Mouse (Mus musculus) left cerebral cortex, postnatal 14 days (tissue): ENCODE results near the gene Nptxr. TPM values are rescaled to one million over a fixed set of nuclear protein-coding genes. Genes with fewer than 3 reads are reported as not detected.

Experiments used
- DNase-seq, 2 experiments: peaks; one replicate each; pipeline ENCODE4 v3.0.0; 2021 to 2022; ENCODE audit warnings: low spot score in 2 of 2, mixed read lengths in 1 of 2
- intact Hi-C: fragments of 180-260 bp; cut with DNase I; formaldehyde crosslinking; loops from one replicate; pipeline ENCODE4 v1.15.1; 2025
- total RNA-seq, 2 experiments: library from RNA; stranded (reverse); gene quantifications; 2 replicates each; pipeline ENCODE4 v1.2.3; 2021

Gene Nptxr
- total RNA-seq, 2 experiments from 2014 or later, result 693 to 768 TPM

DNA sequence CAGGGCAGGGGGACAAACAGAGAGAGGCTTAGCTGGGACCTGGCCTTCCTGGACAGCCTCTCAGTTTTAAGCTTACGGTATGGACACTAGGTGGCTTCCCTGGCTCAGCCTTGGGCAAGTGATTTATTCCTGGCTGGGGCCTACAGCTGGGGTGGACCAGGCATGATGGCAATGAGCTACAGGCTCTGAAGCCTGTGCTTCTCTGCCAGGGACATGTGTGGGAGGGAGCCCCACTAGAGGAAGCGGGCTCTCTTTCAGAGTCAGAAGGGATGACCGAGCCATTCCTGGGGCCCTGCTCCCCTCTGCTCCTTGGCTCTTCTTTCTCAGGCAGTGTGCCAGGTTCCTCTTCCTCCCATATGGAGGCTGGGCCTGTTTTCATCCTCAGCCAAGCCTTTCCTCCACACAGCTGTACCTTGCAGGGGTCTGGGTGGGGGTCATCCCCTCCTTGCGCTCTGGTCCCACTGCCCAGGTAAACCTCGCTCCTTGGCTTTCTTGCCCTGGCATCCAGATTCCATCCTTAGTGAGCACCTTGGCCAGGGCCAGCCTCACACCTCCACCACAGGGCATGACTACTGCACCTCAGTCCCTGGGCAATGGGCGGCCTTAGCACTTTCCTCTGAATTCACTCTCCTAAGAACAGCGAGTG is 40.8 kb downstream of the Nptxr start:
- DNase-seq, result no peak
- intact Hi-C loops, result no loop called here

DNA sequence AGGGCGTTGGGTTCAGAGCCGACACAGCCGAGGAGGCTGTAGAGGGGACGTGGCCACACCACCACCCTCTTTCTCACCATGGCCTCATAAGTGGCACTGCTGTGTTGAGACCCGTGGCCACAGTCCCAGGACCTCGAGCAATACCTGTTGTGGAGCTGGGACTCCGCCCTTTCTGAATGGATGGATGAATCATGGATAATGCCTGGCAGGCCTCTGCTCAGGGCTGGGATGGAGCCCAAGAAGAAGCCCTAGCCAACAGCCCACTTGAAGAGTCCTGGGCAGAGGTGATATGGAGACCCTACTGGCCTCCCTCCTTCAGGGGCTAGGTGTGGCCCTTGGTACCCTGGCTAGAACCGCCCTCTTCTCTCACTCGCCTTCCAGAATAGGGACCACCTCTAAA is 41.6 kb downstream of the Nptxr start:
- no peak for DNase-seq
- intact Hi-C loops, result no loop called here

DNA sequence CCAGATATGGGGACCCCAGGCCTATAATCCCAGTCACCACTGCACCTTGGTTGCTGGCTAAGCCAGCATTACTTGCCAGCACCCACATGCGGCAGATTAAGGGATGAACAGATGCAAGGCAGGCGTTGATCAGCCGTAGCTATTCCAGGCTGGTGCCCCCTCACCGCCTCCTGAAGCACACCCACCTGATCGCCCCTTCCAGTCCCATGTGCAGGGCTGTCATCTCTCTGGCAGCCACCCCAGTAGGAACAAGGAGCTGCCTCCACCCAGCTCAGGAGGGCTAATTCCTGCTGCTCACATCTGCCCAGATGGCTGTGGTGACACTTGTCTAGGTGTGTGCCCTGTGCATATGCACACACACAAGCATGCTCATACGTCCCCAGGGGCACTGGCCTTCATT is 43.6 kb downstream of the Nptxr start:
- intact Hi-C loops, result no loop called here
- no peak for DNase-seq

DNA sequence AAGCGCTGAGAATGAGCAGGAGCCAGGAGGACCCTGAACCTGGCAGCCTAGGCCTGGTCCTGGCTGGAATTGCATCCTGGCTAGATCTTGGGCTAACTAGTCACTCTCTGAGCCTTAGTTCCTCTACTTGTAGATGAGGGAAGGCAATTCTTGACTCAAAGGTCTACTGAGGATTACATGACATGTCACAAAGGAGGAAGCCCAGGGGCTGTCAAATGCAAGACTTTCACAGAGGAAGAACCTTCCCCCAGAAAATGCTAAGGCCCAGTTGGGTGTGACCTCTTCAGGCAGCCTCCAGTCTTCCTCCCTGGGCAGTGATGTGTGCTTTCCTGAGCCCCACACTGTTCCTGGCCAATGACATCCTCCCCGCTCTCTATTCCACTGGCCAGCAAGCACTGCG is 47.4 kb downstream of the Nptxr start:
- intact Hi-C loops, result loop anchor here (5.0 to 10.0 kb wide), 3 partner anchors 45 to 320 kb away; partner anchors contain the start of gene Nptxr
- DNase-seq, result no peak

DNA sequence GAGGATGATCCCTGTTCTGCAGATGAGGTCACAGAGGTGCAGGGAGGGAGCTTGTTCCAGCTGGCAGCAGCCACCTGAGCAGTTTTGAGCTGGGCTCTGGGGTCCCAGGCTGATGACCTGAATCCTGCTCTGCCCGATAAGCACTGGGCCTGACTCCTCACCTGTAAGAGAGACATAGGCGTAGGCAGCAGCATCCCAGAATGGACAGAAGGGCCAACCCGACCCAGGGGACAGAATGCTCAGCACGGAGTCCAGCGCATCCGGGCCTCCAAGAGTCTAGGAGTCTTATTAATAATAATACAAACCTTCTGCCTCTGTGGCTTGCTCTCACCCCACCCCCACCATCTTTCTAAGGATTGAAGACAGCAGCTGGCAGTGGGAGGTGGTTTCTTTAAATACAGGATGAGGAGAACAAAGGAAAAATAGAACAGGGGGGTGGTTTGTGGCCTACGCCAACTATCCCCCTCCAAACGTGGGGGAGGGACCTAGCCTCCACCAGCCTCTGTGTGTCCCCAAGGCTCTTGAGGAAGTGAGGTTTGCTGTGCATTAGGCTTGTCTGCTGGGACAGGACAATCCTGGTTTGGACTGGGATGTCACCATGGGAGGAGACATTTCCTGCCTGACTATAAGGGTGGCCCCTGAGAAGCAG is 48.5 kb downstream of the Nptxr start:
- intact Hi-C loops, result loop anchor here (2.0 to 10.0 kb wide), 4 partner anchors 46 to 321 kb away; partner anchors contain the start of gene Nptxr
- DNase-seq, result peak; percentile 58 to 70

DNA sequence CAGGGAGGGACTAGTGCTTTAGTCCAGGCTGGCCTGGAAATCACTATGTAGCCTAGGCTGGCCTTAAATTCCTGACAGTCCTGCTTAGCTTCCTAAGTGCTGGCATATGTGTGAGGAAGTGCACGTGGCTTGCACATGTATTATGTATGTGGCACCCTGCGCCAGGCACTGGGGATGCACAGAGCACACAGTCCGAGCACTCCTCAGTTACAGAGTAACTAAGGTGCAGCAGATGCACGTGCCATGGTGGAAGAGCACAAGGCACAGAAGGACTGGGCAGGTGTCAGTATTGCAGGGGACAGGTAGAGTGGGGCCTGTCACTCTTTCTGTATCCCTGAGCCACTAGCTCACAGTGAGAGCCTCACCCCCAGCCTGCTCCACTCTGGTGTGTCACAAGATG is 49.4 kb downstream of the Nptxr start:
- DNase-seq, result no peak
- intact Hi-C loops, result loop anchor here (2.0 to 10.0 kb wide), 4 partner anchors 47 to 322 kb away; partner anchors contain the start of gene Nptxr

DNA sequence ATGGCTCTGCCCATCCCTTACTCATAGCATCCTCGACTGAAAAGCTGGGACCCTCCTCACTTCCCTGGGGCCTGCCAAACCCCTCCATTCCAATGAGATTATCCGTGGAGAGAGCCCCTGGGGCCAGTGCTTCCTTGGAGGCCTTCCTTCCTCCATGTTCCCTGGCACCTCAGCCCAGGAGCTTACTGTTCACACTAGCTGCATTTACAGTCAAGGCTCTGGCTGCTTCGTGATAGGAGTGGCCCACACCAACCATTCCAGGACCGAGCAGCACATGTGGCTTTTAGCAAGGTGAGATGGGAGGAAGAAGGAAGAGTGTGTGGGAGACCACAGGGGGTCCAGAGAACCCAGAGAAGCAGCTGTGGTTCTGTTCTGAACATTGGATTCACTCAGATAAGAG is 50.7 kb downstream of the Nptxr start:
- no peak for DNase-seq
- intact Hi-C loops, result loop anchor here (2.0 to 10.0 kb wide), 3 partner anchors 77 to 158 kb away; no protein-coding TSS in a partner anchor

DNA sequence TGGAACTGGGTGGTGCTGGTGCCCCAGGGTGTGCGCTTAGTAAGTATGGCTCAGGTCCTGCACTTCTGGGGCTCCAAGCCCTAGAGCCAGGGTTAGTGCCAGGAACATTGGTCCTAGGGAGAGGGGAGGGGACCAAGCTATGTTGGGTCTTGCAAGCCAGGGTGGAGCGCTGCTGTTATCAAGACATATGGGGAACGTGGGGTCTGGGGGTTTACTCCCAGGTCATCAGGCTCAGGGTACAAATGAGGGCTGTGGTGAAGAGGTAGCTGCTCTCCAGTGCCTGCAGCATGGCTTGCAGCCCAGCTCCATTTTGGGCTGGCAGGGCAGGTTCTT is 51.2 kb downstream of the Nptxr start:
- intact Hi-C loops, result loop anchor here (5.0 to 10.0 kb wide), 2 partner anchors 131 to 159 kb away; no protein-coding TSS in a partner anchor

DNA sequence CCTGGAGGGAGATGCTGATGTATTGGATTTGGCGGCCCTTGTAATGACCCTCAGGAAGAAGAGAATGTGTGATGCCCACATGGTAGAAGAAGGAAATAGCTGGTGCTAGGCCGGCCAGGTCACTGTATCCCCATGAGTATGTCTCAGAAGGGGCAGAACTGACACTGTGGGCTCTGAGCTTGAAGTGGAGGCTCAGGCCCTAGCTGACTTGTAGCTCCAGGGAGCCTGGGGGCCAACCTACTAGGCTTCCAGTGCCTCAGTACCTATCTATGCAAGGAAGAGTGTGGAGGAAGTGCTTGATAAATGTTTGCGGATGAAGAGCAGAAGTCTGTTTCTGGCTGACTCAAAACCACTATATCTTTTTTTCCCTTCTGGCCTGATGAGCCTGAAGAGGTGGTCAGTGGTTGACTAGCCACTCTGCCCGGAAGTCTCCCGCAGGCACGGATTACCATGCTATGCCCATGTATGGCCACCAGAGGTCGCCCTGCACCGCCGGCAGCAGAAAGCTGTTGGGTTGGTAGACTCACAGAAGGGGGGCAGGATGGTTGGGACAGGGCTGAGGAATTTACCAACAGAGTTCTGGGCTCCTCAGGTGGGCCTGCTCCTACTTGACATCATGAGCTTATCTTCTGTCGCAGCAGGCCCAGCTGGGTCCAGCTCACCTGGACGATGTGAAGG is 51.7 kb downstream of the Nptxr start:
- DNase-seq, result peak; percentile 83 to 84
- intact Hi-C loops, result loop anchor here (5.0 to 10.0 kb wide), 2 partner anchors 132 to 159 kb away; no protein-coding TSS in a partner anchor

More for the DNA sequence above, 51.2 kb downstream of the Nptxr start:
- DNase-seq, result no peak

DNA sequence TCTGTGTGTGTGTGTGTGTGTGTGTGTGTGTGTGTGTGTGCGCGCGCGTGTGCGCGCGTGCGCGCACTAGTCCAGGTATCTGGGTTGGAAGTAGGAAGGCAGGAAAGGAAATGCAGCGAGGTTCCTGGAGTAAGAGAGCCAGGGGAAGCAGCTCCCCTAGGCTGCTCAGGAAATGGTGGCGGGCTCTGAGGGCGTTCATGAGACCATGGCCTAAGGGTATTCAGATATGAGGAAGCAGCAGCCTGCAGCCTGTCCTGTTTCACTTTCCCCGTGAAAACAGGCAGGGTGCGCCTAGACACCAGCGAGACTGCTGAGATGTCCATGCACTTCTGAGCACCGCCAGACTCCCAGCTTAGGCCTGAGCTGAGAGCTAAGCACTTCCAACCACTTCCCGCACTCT is 52.8 kb downstream of the Nptxr start:
- DNase-seq, result no peak

DNA sequence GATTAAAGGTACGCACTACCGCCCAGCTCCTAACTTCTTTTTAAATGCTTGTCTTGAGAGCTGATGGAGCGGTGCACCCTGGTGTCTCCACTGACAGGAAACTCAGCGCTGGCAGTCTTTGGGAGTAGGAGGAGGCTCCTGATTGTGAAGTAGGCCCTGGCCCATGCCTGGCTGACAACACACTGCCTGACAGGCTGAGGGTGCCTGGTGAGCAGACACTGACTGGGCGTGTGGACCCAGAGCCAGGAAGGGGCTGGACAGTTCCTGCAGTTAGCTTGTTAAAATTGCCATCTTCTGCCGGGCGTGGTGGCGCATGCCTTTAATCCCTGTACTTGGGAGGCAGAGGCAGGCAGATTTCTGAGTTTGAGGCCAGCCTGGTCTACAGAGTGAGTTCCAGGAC is 54.3 kb downstream of the Nptxr start:
- intact Hi-C loops, result loop anchor here (5.0 to 10.0 kb wide), 2 partner anchors 135 to 162 kb away; no protein-coding TSS in a partner anchor
- no peak for DNase-seq

More for the DNA sequence above, 52.8 kb downstream of the Nptxr start:
- intact Hi-C loops, result loop anchor here (5.0 to 10.0 kb wide), 2 partner anchors 133 to 161 kb away; no protein-coding TSS in a partner anchor

DNA sequence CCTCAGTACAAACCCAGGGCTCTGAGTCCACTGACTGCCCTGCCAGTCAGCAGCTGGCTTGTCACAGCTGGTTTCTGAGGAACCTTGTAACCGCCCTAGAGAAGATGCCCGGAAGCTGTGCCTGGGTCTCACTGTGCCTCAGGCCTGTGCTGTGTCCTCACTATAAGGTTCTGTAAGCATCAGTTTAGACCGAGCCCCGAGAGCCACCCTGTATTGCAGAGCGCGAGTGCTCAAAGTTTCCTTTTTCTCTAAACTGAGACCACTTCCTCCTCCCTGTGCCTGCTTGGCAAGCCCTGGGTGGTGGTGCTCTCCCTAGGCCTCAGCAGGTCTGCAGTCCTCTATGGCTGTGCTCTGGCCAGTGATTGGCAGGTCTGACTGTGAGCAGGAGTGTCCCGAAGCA is 55.4 kb downstream of the Nptxr start:
- intact Hi-C loops, result no loop called here
- DNase-seq, result no peak

DNA sequence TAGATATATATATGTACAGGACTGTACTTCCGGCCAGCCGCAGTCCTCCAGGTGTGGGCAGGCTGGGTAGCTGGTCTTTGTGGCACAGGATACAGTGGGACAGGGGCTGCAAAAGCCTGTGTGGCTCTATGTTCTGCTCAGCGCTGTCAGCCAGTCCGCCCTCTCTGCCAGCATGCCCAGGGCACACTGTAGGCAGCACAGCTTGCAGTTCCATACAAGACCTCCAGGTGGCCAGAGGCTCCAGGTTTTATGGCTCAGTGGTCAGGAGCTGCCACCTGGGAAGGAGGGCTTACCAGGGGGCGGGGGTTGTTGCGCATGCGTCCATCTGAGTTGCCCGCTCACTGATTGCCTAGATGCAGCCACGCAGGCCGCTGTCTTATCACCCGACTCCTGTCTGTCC is 56.6 kb downstream of the Nptxr start:
- DNase-seq, result no peak
- intact Hi-C loops, result no loop called here

DNA sequence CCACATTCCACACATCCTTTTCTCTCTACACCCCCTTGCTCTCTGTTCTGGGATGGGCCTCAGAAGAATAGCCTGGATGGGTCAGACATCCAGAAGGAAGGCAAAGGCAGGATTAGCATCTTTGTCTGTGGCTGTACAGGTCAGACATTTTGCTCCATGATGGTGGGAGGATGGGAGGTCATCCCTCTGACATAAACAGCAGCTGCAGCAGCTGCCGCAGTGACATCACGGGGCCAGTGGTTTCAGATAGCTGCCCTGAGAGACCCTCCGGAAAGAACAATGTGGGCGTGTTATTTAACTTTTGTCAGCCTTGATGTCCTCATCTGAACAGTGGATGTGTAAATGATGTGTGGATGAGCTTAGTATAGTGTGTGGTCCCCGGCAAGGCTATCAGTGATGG is 58.7 kb downstream of the Nptxr start:
- intact Hi-C loops, result no loop called here
- no peak for DNase-seq

DNA sequence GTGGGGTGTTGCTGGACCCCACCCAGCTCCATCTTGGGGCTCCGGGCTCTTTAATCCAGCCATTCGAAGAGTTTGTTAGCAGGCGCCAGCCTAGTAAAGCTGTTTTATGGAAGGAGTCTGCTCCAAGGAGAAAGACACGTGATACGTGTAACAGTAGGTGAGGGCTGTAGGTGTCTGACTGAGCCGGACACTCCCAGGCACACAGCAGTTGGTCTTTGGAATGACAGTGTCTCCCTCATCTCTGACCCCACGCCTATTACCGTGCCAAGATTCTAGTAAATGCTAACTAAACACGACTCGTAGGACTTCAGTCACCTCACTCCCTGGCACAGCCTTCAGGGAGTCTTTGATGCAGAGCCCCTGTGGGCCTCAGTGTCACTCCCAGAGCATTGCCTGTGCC is 59.3 kb downstream of the Nptxr start:
- intact Hi-C loops, result no loop called here

DNA sequence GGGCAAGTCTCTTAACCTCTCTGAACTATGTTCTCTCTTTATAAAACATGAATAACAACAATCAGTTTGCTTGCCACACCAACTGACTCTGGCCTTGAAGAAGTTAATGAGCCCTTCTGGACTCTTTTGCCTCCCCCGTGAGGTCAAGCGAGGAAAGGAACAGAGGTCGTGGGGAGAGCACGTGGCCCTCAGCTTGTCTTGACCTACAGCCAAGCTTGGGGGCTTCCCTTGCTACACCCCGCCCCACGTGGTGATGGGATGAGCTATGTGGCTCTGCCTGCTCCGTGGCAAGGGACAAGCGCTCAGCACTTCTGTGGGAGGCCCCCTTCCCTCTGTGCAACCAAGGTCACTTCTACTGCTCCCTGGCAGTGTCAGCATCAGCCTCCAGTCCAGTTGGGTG is 59.8 kb downstream of the Nptxr start:
- DNase-seq, result no peak
- intact Hi-C loops, result no loop called here

More for the DNA sequence above, 59.3 kb downstream of the Nptxr start:
- no peak for DNase-seq

DNA sequence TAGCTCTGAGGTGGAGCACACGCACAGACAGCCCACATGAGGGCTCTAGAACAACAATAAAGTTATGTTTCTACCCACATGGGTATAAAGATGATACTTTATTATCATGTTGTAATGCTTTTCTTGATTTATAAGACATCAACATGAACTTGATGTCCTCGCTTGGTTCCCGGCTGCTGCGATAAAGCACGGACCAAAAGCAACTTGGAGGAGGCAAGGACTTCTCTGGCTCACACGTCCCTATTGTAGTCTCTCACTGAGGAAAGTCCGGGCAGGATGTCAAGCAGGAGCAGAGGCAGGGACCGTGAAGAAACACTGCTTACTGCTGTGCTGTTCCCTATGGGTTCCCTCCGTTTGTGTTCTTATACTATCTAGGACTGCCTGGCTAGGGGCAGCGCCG is 60.6 kb downstream of the Nptxr start:
- intact Hi-C loops, result no loop called here

DNA sequence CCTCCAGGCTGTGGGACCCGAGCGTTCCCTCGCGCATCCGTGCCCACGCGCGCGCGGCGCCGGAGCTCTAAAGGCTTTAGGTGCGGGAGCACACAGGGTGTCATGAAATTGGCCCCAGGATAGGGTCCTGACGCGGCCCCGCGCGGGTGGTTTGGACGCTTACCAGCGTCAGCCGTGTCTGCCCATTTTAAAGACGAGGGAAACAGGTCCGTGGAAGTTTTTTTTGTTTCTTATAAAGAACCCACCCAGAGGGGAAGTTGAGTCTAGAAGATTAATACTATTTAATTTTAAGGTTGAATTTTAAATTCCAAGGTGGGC is 61.9 kb downstream of the Nptxr start:
- intact Hi-C loops, result no loop called here
- DNase-seq, result no peak

More for the DNA sequence above, 60.6 kb downstream of the Nptxr start:
- no peak for DNase-seq

DNA sequence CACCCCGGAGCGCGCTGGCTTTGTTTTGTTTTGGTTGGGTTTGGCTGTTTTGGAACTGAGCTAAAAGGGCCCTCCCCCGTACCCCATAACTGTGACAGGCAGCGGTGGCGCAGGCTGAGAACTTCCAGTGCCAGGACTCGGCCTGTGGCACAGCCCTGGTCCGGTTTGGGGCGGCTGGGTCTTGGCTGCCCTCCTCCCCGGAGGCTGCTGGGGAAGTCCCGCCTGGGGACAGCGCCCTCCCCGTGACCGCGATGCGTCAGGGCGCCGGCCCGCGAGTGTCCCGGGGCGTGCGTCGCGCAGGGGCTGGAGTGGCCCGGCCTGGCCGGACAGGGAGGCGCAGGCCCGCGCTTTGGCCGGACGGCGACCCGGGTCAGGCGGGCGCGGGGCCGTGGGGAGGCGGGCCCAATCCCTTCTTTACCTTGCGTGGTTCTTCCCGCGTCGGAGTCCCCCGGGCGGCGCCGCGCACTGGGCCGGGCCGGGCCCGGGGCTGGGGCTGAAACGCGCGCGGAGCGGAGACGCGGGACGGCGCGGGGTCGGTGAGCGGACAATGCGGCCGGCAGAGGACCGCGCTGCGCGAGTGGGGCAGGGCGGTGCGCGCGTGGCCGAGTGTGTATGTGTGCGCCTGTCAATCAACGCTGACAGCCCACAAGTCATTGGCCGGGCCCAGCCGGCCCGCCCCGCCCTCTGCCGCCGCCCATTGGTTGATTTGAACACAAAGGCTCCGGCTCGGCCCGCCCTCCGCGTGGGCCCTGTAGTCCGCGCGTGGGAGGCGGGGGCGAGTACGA is 62.5 kb downstream of the Nptxr start, which contains the start of gene Sun2:
Sun2 (minus strand) TSS at position 616 of the 785 bp plus-strand sequence.
- peak; percentile 94 for DNase-seq
- intact Hi-C loops, result no loop called here
